In genomic region chr5:96170443-96170842, GRCm38 (mm10) we compare ENCODE assay signal across 28 mouse cellular contexts. TPM values are rescaled to one million over a fixed set of nuclear protein-coding genes. Genes with fewer than 3 reads are reported as not detected.
A peak's percentile ranks its signal among the peaks of the same experiment; 100 is the strongest.
DNase-seq lines count a peak whose midpoint lies in the region; ATAC-seq and TF ChIP-seq lines count a peak whose summit lies in the region.
"Had no signal": no experiment of that assay in that cellular context is flagged by ENCODE, and none has a peak within 500 bp of the region (broad histone marks: within the 10 kb centered on the region; RNA-seq: fewer than 3 reads in every experiment).

No protein-coding gene starts in this region.

- no peak for ATAC-seq in heart, postnatal 0 days (ENCODE audit: insufficient read depth, low read depth)
- no peak for ATAC-seq in heart, embryonic 12.5 days (ENCODE audit: insufficient number of reproducible peaks, low FRiP score)
- ATAC-seq in lung, postnatal 0 days = peak; percentile 50
- 0 out of 2 replicates have a peak, but pooled peaks have one; percentile 34 for ATAC-seq in megakaryocyte-erythroid progenitor cell, adult 5-6 weeks (replicated peaks; ENCODE audit: low FRiP score, low TSS enrichment, poor library complexity, severe bottlenecking)
- ATAC-seq: forebrain, embryonic 14.5 days; forebrain, postnatal 0 days; hindbrain, postnatal 0 days; inflammation-experienced regulatory T-cells, adult 6 months had no signal

- H3K9ac ChIP-seq in heart, postnatal 0 days (replicated peaks; ENCODE audit: low read depth, low read length) = no peak overlapping the region
- no peak overlapping the region for H3K9ac ChIP-seq in heart, embryonic 12.5 days
- H3K9ac ChIP-seq in lung, postnatal 0 days (replicated peaks; ENCODE audit: low read depth) = no peak overlapping the region
- H3K9ac ChIP-seq: embryonic facial prominence, embryonic 12.5 days; embryonic facial prominence, embryonic 15.5 days; forebrain, postnatal 0 days; heart, embryonic 15.5 days; hindbrain, embryonic 14.5 days had no signal

- TF ChIP-seq EP300 in heart, postnatal 0 days (IDR thresholded peaks at IDR 0.05; ENCODE audit: low read depth) = 0 out of 2 replicates have a peak, but pooled peaks have one; percentile 34
- peak; percentile 60 for TF ChIP-seq EP300 in lung, postnatal 0 days (IDR thresholded peaks at IDR 0.05)

- H3K36me3 ChIP-seq in heart, postnatal 0 days (replicated peaks; ENCODE audit: control insufficient read depth, insufficient read depth, low read length) = no peaks in the 10 kb centered on the region
- H3K36me3 ChIP-seq in heart, embryonic 12.5 days = no peaks in the 10 kb centered on the region
- H3K36me3 ChIP-seq in lung, postnatal 0 days (ENCODE audit: insufficient read depth, low read length) = no peaks in the 10 kb centered on the region
- H3K36me3 ChIP-seq: embryonic facial prominence, embryonic 12.5 days; embryonic facial prominence, embryonic 15.5 days; G1E; heart, embryonic 15.5 days had no signal

- 0 out of 2 replicates have a peak overlapping the region, but pooled peaks have one; percentile 16 for H3K27ac ChIP-seq in heart, postnatal 0 days (ENCODE audit: low read depth)
- H3K27ac ChIP-seq in heart, embryonic 12.5 days (ENCODE audit: poor library complexity, severe bottlenecking) = no peak overlapping the region
- no peak overlapping the region for H3K27ac ChIP-seq in lung, postnatal 0 days (ENCODE audit: low read length)
- H3K27ac ChIP-seq: embryonic facial prominence, embryonic 12.5 days; embryonic facial prominence, embryonic 15.5 days; gastrocnemius, adult 2 months; heart, embryonic 15.5 days; hindbrain, embryonic 14.5 days; hindbrain, postnatal 0 days had no signal

- H3K27me3 ChIP-seq in heart, postnatal 0 days (ENCODE audit: control insufficient read depth, insufficient read depth, low read length) = no peaks in the 10 kb centered on the region
- H3K27me3 ChIP-seq in heart, embryonic 12.5 days (replicated peaks) = no peaks in the 10 kb centered on the region
- no peaks in the 10 kb centered on the region for H3K27me3 ChIP-seq in lung, postnatal 0 days (replicated peaks; ENCODE audit: insufficient read depth, low read length)
- H3K27me3 ChIP-seq: embryonic facial prominence, embryonic 12.5 days; embryonic facial prominence, embryonic 15.5 days; heart, embryonic 15.5 days had no signal

- no peak overlapping the region for H3K4me2 ChIP-seq in heart, postnatal 0 days (ENCODE audit: low read depth, low read length)
- no peak overlapping the region for H3K4me2 ChIP-seq in heart, embryonic 12.5 days
- no peak overlapping the region for H3K4me2 ChIP-seq in lung, postnatal 0 days (replicated peaks; ENCODE audit: low read depth, low read length)
- H3K4me2 ChIP-seq: embryonic facial prominence, embryonic 12.5 days; embryonic facial prominence, embryonic 15.5 days; heart, embryonic 11.5 days; heart, embryonic 15.5 days; hindbrain, embryonic 14.5 days had no signal

- 57% methylated on average over 3 of the region's 3 CpGs for WGBS in heart, postnatal 0 days
- 49% methylated on average over 3 of the region's 3 CpGs for WGBS in heart, embryonic 12.5 days
- WGBS in lung, postnatal 0 days = 54% methylated on average over 3 of the region's 3 CpGs

- peak; percentile 30 for DNase-seq in heart, adult 11 months
- no peak for DNase-seq in heart, postnatal 4 days
- no peak for DNase-seq in heart, postnatal 0 days (ENCODE audit: low spot score)
- peak; percentile 40 for DNase-seq in lung, postnatal 0 days (ENCODE audit: low spot score)
- DNase-seq in lung, postnatal 10 days = no peak
- DNase-seq in left cerebral cortex, postnatal 4 days = no peak
- DNase-seq: adrenal gland, adult 2 months; adrenal gland, postnatal 14 days; cerebellum, adult 11 months; cerebellum, adult 2 months; cerebellum, adult 9-11 months; cerebellum, postnatal 25 days; forebrain, postnatal 0 days; gastrocnemius, adult 2 months; gastrocnemius, postnatal 14 days; heart, adult 18-20 months; heart, postnatal 36 days had no signal

- no peak for TF ChIP-seq CTCF in heart, postnatal 0 days (IDR thresholded peaks at IDR 0.05; ENCODE audit: low read depth)
- TF ChIP-seq CTCF in lung, postnatal 0 days (IDR thresholded peaks at IDR 0.05) = no peak

- no peaks in the 10 kb centered on the region for H3K4me1 ChIP-seq in heart, postnatal 0 days (ENCODE audit: control insufficient read depth, insufficient read depth)
- H3K4me1 ChIP-seq in heart, embryonic 12.5 days (replicated peaks) = no peaks in the 10 kb centered on the region
- no peaks in the 10 kb centered on the region for H3K4me1 ChIP-seq in lung, postnatal 0 days (ENCODE audit: insufficient read depth, low read depth, low read length)
- H3K4me1 ChIP-seq: embryonic facial prominence, embryonic 12.5 days; embryonic facial prominence, embryonic 15.5 days; heart, embryonic 15.5 days had no signal

- intact Hi-C loops in left cerebral cortex, postnatal 4 days (cut with DNase I) = no loop called here

- H3K9me3 ChIP-seq in heart, postnatal 0 days (replicated peaks; ENCODE audit: control insufficient read depth, low read length) = peaks cover 7% of the 10 kb centered on the region; the same call in 1 of the 2 replicates
- 0 out of 2 replicates have a peak, but pooled peaks cover 3% of the 10 kb centered on the region for H3K9me3 ChIP-seq in heart, embryonic 12.5 days (replicated peaks)
- no peaks in the 10 kb centered on the region for H3K9me3 ChIP-seq in lung, postnatal 0 days (ENCODE audit: low read length)
- H3K9me3 ChIP-seq: embryonic facial prominence, embryonic 15.5 days; heart, embryonic 15.5 days had no signal

- no peak overlapping the region for H3K4me3 ChIP-seq in heart, postnatal 0 days (ENCODE audit: low read depth, low read length)
- H3K4me3 ChIP-seq in heart, embryonic 12.5 days = no peak overlapping the region
- H3K4me3 ChIP-seq in lung, postnatal 0 days (ENCODE audit: low read depth, low read length) = no peak overlapping the region
- H3K4me3 ChIP-seq: embryonic facial prominence, embryonic 12.5 days; embryonic facial prominence, embryonic 15.5 days; gastrocnemius, adult 2 months; heart, embryonic 15.5 days had no signal

RNA-seq across cellular contexts. Expression of gene Cnot6l, which starts 6.5 kb away (rescaled TPM):
- 10 to 100 TPM; 83.2 to 94.3 TPM for total RNA-seq in heart, postnatal 4 days (2021)
- 17.6 and 22.3 TPM in 2 replicates for total RNA-seq in heart, postnatal 0 days (2014; rRNA removed; ENCODE audit: low replicate concordance)
- polyA plus RNA-seq in heart, postnatal 0 days (2015; fragmentation: Nextera tagmentation; extraction: Ambion mirVana) = 17.0 and 17.9 TPM in 2 replicates
- 16.8 and 17.6 TPM in 2 replicates for polyA plus RNA-seq in heart, embryonic 12.5 days (2016; fragmentation: Nextera tagmentation; extraction: Ambion mirVana)
- 29.5 and 30.6 TPM in 2 replicates for polyA plus RNA-seq in lung, postnatal 0 days (2015; fragmentation: Nextera tagmentation; extraction: Ambion mirVana)
- 53.5 and 58.6 TPM in 2 replicates for total RNA-seq in megakaryocyte-erythroid progenitor cell, adult 5-6 weeks (2014; fragmentation: Nextera tagmentation)
- 37.7 and 59.4 TPM in 2 replicates for total RNA-seq in megakaryocyte-erythroid progenitor cell, adult 5-6 weeks (2017)
- total RNA-seq in left cerebral cortex, postnatal 4 days (2021) = 10 to 100 TPM; 68.5 to 72.6 TPM

RNA-seq across cellular contexts. Expression of gene Mrpl1, which starts 38.9 kb away (rescaled TPM):
- 10 to 100 TPM; 25.8 to 26.2 TPM for total RNA-seq in heart, postnatal 4 days (2021)
- 16.0 and 18.3 TPM in 2 replicates for total RNA-seq in heart, postnatal 0 days (2014; rRNA removed; ENCODE audit: low replicate concordance)
- polyA plus RNA-seq in heart, postnatal 0 days (2015; fragmentation: Nextera tagmentation; extraction: Ambion mirVana) = 29.6 and 29.7 TPM in 2 replicates
- polyA plus RNA-seq in heart, embryonic 12.5 days (2016; fragmentation: Nextera tagmentation; extraction: Ambion mirVana) = 25.0 and 26.4 TPM in 2 replicates
- polyA plus RNA-seq in lung, postnatal 0 days (2015; fragmentation: Nextera tagmentation; extraction: Ambion mirVana) = 10.9 and 11.5 TPM in 2 replicates
- total RNA-seq in megakaryocyte-erythroid progenitor cell, adult 5-6 weeks (2014; fragmentation: Nextera tagmentation) = 18.0 and 21.7 TPM in 2 replicates
- total RNA-seq in megakaryocyte-erythroid progenitor cell, adult 5-6 weeks (2017) = 40.4 and 61.1 TPM in 2 replicates
- total RNA-seq in left cerebral cortex, postnatal 4 days (2021) = 10 to 100 TPM; 15.7 to 16.5 TPM

Comparison
In these comparisons a context has a peak if more than half of its experiments do, and no peak if none do; other contexts are left out.
1. DNase-seq: peak in heart, adult 11 months (single experiment) and lung, postnatal 0 days (single experiment); none in heart, postnatal 4 days (single experiment), heart, postnatal 0 days (single experiment), lung, postnatal 10 days (single experiment) and left cerebral cortex, postnatal 4 days (single experiment).
2. ATAC-seq: peak in lung, postnatal 0 days (single experiment) and megakaryocyte-erythroid progenitor cell, adult 5-6 weeks (single experiment); none in heart, postnatal 0 days (single experiment) and heart, embryonic 12.5 days (single experiment).